Mouse (Mus musculus) cerebellum, adult 11 months (tissue): Measurements from ENCODE around the gene Akt3.

Experiments
- DNase-seq: peaks from one replicate; pipeline ENCODE4 v3.0.0; 2022

Akt3 gene

DNA sequence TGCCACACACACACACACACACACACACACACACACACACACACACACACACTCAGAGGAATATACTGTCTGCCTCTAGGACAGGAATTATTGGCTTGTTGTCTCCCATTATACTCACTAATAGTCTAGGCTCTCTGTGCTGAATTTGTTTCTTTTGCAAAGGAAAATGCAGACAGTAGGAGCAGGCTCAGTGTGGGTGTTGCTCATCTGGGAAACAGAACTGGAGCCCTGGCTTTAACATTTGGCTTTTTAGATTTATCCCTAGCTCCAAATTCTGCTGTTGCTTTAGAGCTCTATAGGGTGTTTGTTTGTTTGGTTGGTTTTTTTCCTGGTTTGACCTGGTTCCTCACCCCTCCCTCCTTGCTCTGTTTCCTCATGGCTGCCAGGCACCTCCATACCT lies 278.8 kb downstream of the Akt3 start:
- DNase-seq: no peak

GRCm38 (mm10) chr1:176973356-176974088 lies 284.5 kb downstream of the Akt3 start:
- no peak for DNase-seq

- no peak for DNase-seq
Measured at GRCm38 (mm10) chr1:176971479-176971797, 286.6 kb downstream of the Akt3 start.

GRCm38 (mm10) chr1:176970635-176971478 lies 287.1 kb downstream of the Akt3 start:
- DNase-seq: no peak
